Mouse (Mus musculus): ENCODE data around the gene Gucd1. TPM values are rescaled to one million over a fixed set of nuclear protein-coding genes. Genes with fewer than 3 reads are reported as not detected.
"Not testable (repeated sequence)": the region's sequence is repeated elsewhere in the genome, so short reads cannot be mapped to it uniquely, and the experiment has no call there.

Gucd1 gene
- polyA plus RNA-seq, 1 experiment, result 48.3 TPM

DNA sequence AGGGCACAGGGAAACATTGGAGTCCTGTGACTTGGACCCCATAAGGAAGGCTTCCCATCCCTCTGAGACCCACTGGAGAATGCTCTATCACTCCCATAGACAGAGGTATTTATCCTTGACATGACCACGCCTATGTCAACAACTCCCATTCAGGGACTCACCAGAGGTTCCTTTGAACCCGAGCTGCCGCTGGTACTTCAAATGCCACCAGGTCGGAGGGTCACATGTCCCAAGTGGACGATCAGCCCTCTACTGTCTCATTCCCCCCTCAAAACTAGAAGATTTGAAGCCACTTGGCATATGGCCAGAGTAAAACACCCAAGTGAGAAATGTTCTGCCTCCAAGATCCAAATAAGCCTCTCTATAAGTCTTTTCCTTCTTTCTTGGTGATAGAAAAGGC lies 43.2 kb downstream of the Gucd1 start:
- TF ChIP-seq CTCF (IDR thresholded peaks at IDR 0.05; ENCODE audit: control insufficient read depth, insufficient read depth, low read length), result no peak
- H3K4me1 ChIP-seq (ENCODE audit: control insufficient read depth, insufficient read depth, low read length), result peaks cover 1% of the 10 kb centered on the region; the same call in 1 of the 2 replicates
- WGBS, result 77% methylated on average over 5 of the region's 5 CpGs
- H3K27ac ChIP-seq (ENCODE audit: control insufficient read depth, insufficient read depth, low read depth, low read length, poor library complexity), result no peak overlapping the region
- H3K4me3 ChIP-seq (replicated peaks; ENCODE audit: control insufficient read depth, low read depth, low read length), result no peak overlapping the region

DNA sequence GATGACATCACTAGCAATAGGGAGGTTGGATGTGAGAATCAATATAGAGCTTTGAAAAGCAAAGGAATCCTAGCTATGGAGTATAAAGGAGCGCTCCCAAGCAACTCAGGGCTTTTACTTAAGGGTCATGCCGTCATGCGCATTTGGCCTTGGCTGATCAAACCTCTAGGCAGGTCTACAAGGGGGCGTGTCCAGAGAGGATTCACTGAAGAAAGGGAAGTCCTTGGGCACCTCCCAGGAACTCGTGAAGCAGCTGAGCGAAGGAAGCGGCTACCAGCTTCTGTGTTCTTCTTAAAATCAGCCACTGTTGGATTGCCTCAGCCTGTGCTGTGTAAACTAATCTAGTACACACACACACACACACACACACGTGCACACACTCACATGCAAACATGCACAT lies 44.4 kb downstream of the Gucd1 start:
- no peak overlapping the region for H3K27ac ChIP-seq (ENCODE audit: control insufficient read depth, insufficient read depth, low read depth, low read length, poor library complexity)
- 12% methylated on average over 8 of the region's 8 CpGs for WGBS
- TF ChIP-seq POLR2A (IDR thresholded peaks at IDR 0.05; ENCODE audit: borderline replicate concordance, control insufficient read depth, low read depth, low read length), result no peak
- no peak for TF ChIP-seq CTCF (IDR thresholded peaks at IDR 0.05; ENCODE audit: control insufficient read depth, insufficient read depth, low read length)

DNA sequence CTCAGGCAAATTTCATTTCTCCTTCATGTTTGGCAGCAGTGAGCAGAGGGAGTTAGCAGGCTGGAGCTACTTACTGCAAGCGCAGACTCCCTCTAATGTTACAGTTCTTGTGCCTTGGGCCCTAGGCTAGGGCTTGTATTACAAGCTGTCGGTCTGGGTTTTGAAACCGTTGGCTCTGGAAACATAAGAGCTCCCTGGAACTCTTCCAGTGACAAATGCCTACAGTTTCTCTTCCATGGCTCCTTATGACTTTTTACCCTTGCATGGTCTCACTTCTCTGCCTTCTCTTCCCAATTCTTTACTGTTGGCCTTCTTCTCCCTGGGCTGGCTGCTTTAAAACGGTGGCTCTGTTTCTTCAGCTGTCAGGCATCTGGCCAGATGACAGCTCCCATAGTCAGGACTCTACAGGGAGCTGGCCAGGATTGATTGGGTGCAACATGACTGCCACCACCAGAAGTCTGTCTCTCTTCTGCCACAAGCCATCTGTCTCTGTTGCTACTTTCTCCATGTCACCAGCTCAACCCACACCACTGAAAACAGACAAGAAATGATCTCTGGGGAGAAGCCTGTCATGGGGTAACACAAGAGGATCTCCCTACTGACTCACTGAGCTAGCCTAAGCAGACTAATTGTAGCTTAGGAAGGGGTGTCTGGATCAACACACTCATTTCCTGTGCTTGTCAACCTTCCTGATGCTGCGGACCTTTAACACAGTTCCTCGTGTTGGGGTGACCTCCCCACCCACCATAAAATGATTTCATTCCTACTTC lies 51.8 kb downstream of the Gucd1 start:
- H3K27ac ChIP-seq (ENCODE audit: control insufficient read depth, insufficient read depth, low read depth, low read length, poor library complexity), result no peak overlapping the region
- H3K4me3 ChIP-seq (replicated peaks; ENCODE audit: control insufficient read depth, low read depth, low read length), result no peak overlapping the region
- TF ChIP-seq POLR2A (IDR thresholded peaks at IDR 0.05; ENCODE audit: borderline replicate concordance, control insufficient read depth, low read depth, low read length) (no peak), CTCF (IDR thresholded peaks at IDR 0.05; ENCODE audit: control insufficient read depth, insufficient read depth, low read length) (no peak)
- 56% methylated on average over 6 of the region's 6 CpGs for WGBS
- H3K4me1 ChIP-seq (ENCODE audit: control insufficient read depth, insufficient read depth, low read length), result no peaks in the 10 kb centered on the region

More for the DNA sequence above, 44.4 kb downstream of the Gucd1 start:
- H3K4me3 ChIP-seq (replicated peaks; ENCODE audit: control insufficient read depth, low read depth, low read length), result no peak overlapping the region
- peaks cover 1% of the 10 kb centered on the region; the same call in 1 of the 2 replicates for H3K4me1 ChIP-seq (ENCODE audit: control insufficient read depth, insufficient read depth, low read length)

DNA sequence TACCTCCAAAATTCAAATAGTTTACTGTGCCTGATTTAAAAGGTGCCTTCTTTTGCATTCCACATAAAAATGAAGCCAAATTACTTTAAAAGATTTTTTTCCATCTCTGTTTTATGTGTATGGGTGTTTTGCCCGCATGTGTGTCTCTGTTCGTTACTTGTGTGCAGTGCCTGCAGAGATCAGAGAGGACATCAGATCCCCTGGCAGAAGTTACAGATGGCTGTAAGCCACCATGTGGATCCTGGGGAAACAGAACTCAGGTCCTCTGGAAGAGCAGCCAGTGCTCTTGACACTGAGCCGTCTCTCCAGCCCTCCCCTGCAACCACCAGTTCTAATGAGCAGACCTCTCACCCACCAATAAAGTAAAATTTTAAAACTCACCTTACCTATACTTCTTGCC lies 55.0 kb downstream of the Gucd1 start:
- WGBS, result 86% methylated on average over 3 of the region's 3 CpGs
- no peaks in the 10 kb centered on the region for H3K4me1 ChIP-seq (ENCODE audit: control insufficient read depth, insufficient read depth, low read length)
- TF ChIP-seq POLR2A (IDR thresholded peaks at IDR 0.05; ENCODE audit: borderline replicate concordance, control insufficient read depth, low read depth, low read length) (no peak), CTCF (IDR thresholded peaks at IDR 0.05; ENCODE audit: control insufficient read depth, insufficient read depth, low read length) (no peak)
- H3K27ac ChIP-seq (ENCODE audit: control insufficient read depth, insufficient read depth, low read depth, low read length, poor library complexity), result no peak overlapping the region
- no peak overlapping the region for H3K4me3 ChIP-seq (replicated peaks; ENCODE audit: control insufficient read depth, low read depth, low read length)

DNA sequence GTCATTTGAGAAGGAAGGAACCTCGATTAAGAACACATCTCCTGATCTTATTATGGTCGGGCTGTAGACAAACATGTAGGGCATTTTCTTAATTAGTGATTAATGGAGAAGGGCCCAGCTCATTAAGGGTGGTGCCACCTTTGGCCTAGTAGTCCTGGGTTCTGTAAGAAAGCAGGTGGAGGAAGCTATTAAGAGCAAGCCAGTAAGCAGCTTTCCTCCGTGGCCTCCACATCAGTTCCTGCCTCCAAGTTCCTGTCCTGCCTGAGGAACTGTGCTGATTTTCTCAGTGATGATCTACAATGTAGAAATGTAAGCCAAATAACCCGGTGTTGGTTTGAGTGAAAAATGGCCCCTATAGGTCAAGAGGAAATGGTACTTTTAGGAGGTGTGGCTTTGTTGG lies 59.4 kb downstream of the Gucd1 start:
- TF ChIP-seq POLR2A (IDR thresholded peaks at IDR 0.05; ENCODE audit: borderline replicate concordance, control insufficient read depth, low read depth, low read length) (no peak), CTCF (IDR thresholded peaks at IDR 0.05; ENCODE audit: control insufficient read depth, insufficient read depth, low read length) (no peak)
- WGBS, result 75% methylated on average over 4 of the region's 4 CpGs
- H3K4me1 ChIP-seq (ENCODE audit: control insufficient read depth, insufficient read depth, low read length), result no peaks in the 10 kb centered on the region
- H3K27ac ChIP-seq (ENCODE audit: control insufficient read depth, insufficient read depth, low read depth, low read length, poor library complexity), result no peak overlapping the region
- H3K4me3 ChIP-seq (replicated peaks; ENCODE audit: control insufficient read depth, low read depth, low read length), result no peak overlapping the region

DNA sequence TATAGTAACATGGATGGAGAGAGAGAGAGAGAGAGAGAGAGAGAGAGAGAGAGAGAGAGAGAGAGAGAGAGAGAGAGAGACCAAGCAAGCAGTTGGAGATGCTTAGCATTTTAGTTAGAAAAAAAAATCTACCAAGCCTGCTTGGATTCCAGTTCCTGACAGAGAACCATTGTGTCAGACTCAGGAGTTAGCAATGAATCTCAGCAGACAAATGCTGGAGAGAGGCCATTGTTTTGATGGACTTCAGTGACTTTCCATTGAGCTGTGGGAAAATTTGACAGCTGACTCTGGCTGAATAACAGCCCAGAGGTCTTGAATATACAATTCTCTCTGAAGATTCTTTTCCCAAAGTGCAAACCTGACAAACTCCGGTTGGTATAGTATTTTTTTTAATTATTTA lies 59.9 kb downstream of the Gucd1 start:
- Histone ChIP-seq H3K27ac (ENCODE audit: control insufficient read depth, insufficient read depth, low read depth, low read length, poor library complexity) (no peak overlapping the region), H3K4me3 (replicated peaks; ENCODE audit: control insufficient read depth, low read depth, low read length) (no peak overlapping the region), H3K4me1 (ENCODE audit: control insufficient read depth, insufficient read depth, low read length) (no peaks in the 10 kb centered on the region)
- WGBS, result 81% methylated on average over 1 of the region's 1 CpGs
- TF ChIP-seq CTCF (IDR thresholded peaks at IDR 0.05; ENCODE audit: control insufficient read depth, insufficient read depth, low read length) (no peak), POLR2A (IDR thresholded peaks at IDR 0.05; ENCODE audit: borderline replicate concordance, control insufficient read depth, low read depth, low read length) (no peak)

DNA sequence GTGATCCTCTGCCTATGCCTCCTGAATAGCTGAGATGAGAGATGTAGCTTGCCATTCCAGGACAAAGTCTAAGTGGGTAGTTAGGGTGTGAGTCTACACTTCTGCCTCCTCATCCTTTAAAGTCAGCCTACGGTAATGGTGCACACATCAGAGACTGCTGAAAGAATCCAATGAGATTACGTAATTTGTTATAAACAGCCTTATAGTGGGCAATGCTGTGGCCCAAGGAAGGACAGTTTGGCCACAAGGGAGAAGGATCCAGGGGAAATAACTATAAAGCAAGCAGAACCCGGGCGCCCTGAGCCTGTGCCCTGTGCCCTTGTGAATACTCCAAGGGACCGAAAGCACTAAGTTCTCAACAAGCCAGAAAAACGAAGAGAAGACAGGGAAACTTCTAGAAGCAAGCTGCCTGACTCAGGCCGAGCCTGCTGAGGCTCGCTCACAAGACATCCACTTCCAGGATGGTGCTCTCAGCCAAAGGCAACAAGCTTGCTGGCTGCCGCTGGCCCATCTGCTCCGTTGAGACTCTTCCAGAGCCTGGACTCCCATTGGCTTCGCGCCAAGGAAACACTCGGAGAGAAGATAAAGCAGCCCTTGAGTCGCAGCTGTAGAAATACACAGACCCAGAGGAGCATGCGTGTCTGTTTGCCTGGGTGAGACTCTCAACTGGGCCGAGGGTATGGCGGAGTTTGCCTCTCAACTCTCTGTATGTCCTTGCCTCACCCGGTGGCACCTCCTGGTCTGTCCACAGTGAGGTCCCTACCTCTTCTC lies 61.5 kb downstream of the Gucd1 start:
- not testable (repeated sequence) for H3K27ac ChIP-seq (ENCODE audit: control insufficient read depth, insufficient read depth, low read depth, low read length, poor library complexity); H3K4me1 ChIP-seq (ENCODE audit: control insufficient read depth, insufficient read depth, low read length); H3K4me3 ChIP-seq (replicated peaks; ENCODE audit: control insufficient read depth, low read depth, low read length)
- WGBS, result 73% methylated on average over 14 of the region's 18 CpGs

DNA sequence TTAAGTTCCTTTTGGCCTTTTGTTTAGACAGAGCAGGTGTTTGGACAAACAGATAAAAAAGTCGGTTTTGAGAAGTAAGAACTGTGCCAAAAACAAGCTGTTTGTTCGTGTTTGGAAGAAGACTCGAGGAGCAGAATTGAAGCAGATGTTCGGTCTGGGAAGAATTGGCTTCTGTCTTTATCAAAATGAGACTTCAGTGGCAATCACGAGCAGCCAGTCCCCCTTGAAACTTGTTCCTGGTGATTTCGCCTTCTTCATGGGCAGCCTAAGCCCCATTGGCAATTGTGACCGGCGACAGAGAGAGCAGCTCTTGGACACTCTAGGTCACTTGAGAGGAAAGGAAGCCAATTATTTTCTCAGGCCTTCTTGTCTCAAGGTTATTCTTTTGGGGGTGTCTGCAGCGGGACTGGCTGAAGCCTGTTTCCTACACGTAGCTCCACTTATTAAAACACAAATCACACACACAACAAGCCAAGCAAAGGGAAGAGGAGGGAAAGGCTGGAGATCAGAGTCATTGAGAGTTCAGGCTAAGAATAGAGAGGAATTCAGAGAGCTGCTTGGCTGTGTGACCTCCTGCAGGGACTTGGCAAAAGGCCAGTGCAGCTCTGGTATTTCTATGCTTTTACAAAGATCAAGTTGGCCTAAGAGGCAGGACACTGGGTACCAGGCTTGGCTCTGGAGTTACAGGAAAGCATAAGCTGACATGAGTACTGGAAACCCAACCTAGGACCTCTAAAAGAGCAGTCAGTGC lies 66.6 kb downstream of the Gucd1 start:
- no peak for TF ChIP-seq CTCF (IDR thresholded peaks at IDR 0.05; ENCODE audit: control insufficient read depth, insufficient read depth, low read length)
- TF ChIP-seq POLR2A (IDR thresholded peaks at IDR 0.05; ENCODE audit: borderline replicate concordance, control insufficient read depth, low read depth, low read length), result no peak
- peaks cover 2% of the 10 kb centered on the region for H3K4me1 ChIP-seq (ENCODE audit: control insufficient read depth, insufficient read depth, low read length)
- H3K27ac ChIP-seq (ENCODE audit: control insufficient read depth, insufficient read depth, low read depth, low read length, poor library complexity), result no peak overlapping the region
- no peak overlapping the region for H3K4me3 ChIP-seq (replicated peaks; ENCODE audit: control insufficient read depth, low read depth, low read length)
- 57% methylated on average over 10 of the region's 10 CpGs for WGBS
